Mouse (Mus musculus): ENCODE measurements around the gene Myo5a.
A peak's percentile ranks its signal among the peaks of the same experiment; 100 is the strongest.

Myo5a gene

GRCm38 (mm10) chr9:75071706-75072192 lies 934 bp downstream of the Myo5a start:
- DNase-seq (ENCODE audit: low read depth, low spot score) = peak; percentile 29

- no peak for DNase-seq (ENCODE audit: low read depth, low spot score)
These were observed 1.5 kb downstream of the Myo5a start for GRCm38 (mm10) chr9:75072361-75072760.

- no peak for DNase-seq (ENCODE audit: low read depth, low spot score)
These were observed 6.4 kb downstream of the Myo5a start for GRCm38 (mm10) chr9:75077191-75077590.

GRCm38 (mm10) chr9:75085242-75085824 lies 14.5 kb downstream of the Myo5a start:
- peak; percentile 71 for DNase-seq (ENCODE audit: low read depth, low spot score)

GRCm38 (mm10) chr9:75087823-75088222 lies 17.0 kb downstream of the Myo5a start:
- no peak for DNase-seq (ENCODE audit: low read depth, low spot score)

- DNase-seq (ENCODE audit: low read depth, low spot score) = no peak
These were observed 18.5 kb downstream of the Myo5a start for GRCm38 (mm10) chr9:75089285-75089684.

- DNase-seq (ENCODE audit: low read depth, low spot score) = no peak
These were observed 21.3 kb downstream of the Myo5a start for GRCm38 (mm10) chr9:75092134-75092533.

- DNase-seq (ENCODE audit: low read depth, low spot score) = no peak
These were observed 23.9 kb downstream of the Myo5a start for GRCm38 (mm10) chr9:75094762-75095161.

GRCm38 (mm10) chr9:75098937-75099336 lies 28.1 kb downstream of the Myo5a start:
- no peak for DNase-seq (ENCODE audit: low read depth, low spot score)

- no peak for DNase-seq (ENCODE audit: low read depth, low spot score)
These were observed 29.5 kb downstream of the Myo5a start for GRCm38 (mm10) chr9:75100157-75100781.

- DNase-seq (ENCODE audit: low read depth, low spot score) = no peak
These were observed 31.3 kb downstream of the Myo5a start for GRCm38 (mm10) chr9:75102131-75102530.

- DNase-seq (ENCODE audit: low read depth, low spot score) = no peak
These were observed 45.9 kb downstream of the Myo5a start for GRCm38 (mm10) chr9:75116571-75117177.

GRCm38 (mm10) chr9:75121126-75121525 lies 50.3 kb downstream of the Myo5a start:
- DNase-seq (ENCODE audit: low read depth, low spot score) = no peak

- DNase-seq (ENCODE audit: low read depth, low spot score) = no peak
These were observed 53.4 kb downstream of the Myo5a start for GRCm38 (mm10) chr9:75124201-75124721.

- no peak for DNase-seq (ENCODE audit: low read depth, low spot score)
These were observed 59.7 kb downstream of the Myo5a start for GRCm38 (mm10) chr9:75130553-75130952.

- DNase-seq (ENCODE audit: low read depth, low spot score) = no peak
These were observed 76.1 kb downstream of the Myo5a start for GRCm38 (mm10) chr9:75146911-75147310.

- no peak for DNase-seq (ENCODE audit: low read depth, low spot score)
These were observed 89.7 kb downstream of the Myo5a start for GRCm38 (mm10) chr9:75160525-75160924.

GRCm38 (mm10) chr9:75163650-75164049 lies 92.8 kb downstream of the Myo5a start:
- no peak for DNase-seq (ENCODE audit: low read depth, low spot score)

GRCm38 (mm10) chr9:75171721-75172120 lies 100.9 kb downstream of the Myo5a start:
- DNase-seq (ENCODE audit: low read depth, low spot score) = no peak

GRCm38 (mm10) chr9:75187646-75188260 lies 116.9 kb downstream of the Myo5a start:
- no peak for DNase-seq (ENCODE audit: low read depth, low spot score)

- no peak for DNase-seq (ENCODE audit: low read depth, low spot score)
These were observed 123.0 kb downstream of the Myo5a start for GRCm38 (mm10) chr9:75193858-75194257.

- no peak for DNase-seq (ENCODE audit: low read depth, low spot score)
These were observed 125.5 kb downstream of the Myo5a start for GRCm38 (mm10) chr9:75196335-75196734.
